18 mouse cellular contexts compared by ENCODE assay signal in the genomic region with DNA sequence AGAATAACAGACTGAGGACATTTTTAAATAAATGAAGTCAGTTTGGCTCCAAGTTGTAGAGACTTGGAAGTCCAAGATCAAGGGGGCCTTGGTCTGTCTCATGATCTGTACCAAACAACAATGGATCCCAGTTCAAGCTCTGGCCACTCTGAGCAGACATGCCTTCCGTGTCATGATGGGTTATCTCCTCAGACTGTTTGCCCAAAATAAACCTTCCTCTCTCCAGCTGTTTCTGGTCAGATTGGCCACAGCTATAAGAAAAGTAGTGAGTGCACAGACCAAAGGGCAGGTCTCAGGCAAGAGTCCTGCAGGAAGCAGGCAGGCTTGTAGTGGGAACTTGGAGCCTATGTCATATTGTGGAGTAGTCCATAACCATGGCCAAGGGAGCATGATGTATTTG. TPM values are rescaled to one million over a fixed set of nuclear protein-coding genes. Genes with fewer than 3 reads are reported as not detected.
DNase-seq lines count a peak whose midpoint lies in the region; ATAC-seq and TF ChIP-seq lines count a peak whose summit lies in the region.
"Had no signal": no experiment of that assay in that cellular context is flagged by ENCODE, and none has a peak within 500 bp of the region (broad histone marks: within the 10 kb centered on the region; RNA-seq: fewer than 3 reads in every experiment).

No protein-coding gene starts in this region.

- WGBS in heart, adult 2 months: 45% methylated on average over 1 of the region's 1 CpGs
- 58% methylated on average over 1 of the region's 1 CpGs for WGBS in kidney, postnatal 0 days
- WGBS in liver, embryonic 16.5 days (ENCODE audit: insufficient replicate concordance): 23% methylated on average over 1 of the region's 1 CpGs

- peaks cover 3% of the 10 kb centered on the region for H3K4me1 ChIP-seq in heart, adult 2 months (ENCODE audit: control insufficient read depth, insufficient read depth, low read length)
- H3K4me1 ChIP-seq in kidney, postnatal 0 days (replicated peaks; ENCODE audit: insufficient read depth, low read length): no peaks in the 10 kb centered on the region
- H3K4me1 ChIP-seq in liver, embryonic 16.5 days (ENCODE audit: control insufficient read depth, low read depth, low read length): no peaks in the 10 kb centered on the region
- H3K4me1 ChIP-seq: forebrain, embryonic 12.5 days; hindbrain, embryonic 15.5 days had no signal

- no peak for ATAC-seq in kidney, postnatal 0 days (replicated peaks; ENCODE audit: low FRiP score, low read depth)
- ATAC-seq in liver, embryonic 16.5 days (ENCODE audit: low read depth): peak; percentile 44; the same call in 1 of the 2 replicates
- ATAC-seq: forebrain, embryonic 16.5 days had no signal

- H3K36me3 ChIP-seq in heart, adult 2 months (ENCODE audit: control insufficient read depth, insufficient read depth, low read length): no peaks in the 10 kb centered on the region
- H3K36me3 ChIP-seq in kidney, postnatal 0 days (ENCODE audit: insufficient read depth, low read length): no peaks in the 10 kb centered on the region
- H3K36me3 ChIP-seq in liver, embryonic 16.5 days (ENCODE audit: control insufficient read depth, insufficient read depth): no peaks in the 10 kb centered on the region
- H3K36me3 ChIP-seq: embryonic facial prominence, embryonic 13.5 days; forebrain, embryonic 12.5 days; heart, embryonic 15.5 days; hindbrain, embryonic 15.5 days had no signal

- intact Hi-C loops in heart, adult 2 months (cut with DNase I): no loop called here

- H3K27ac ChIP-seq in heart, adult 2 months: no peak overlapping the region
- H3K27ac ChIP-seq in kidney, postnatal 0 days: no peak overlapping the region
- no peak overlapping the region for H3K27ac ChIP-seq in liver, embryonic 16.5 days (ENCODE audit: low read length)
- H3K27ac ChIP-seq: embryonic facial prominence, embryonic 13.5 days; forebrain, embryonic 12.5 days; heart, embryonic 15.5 days; hindbrain, embryonic 15.5 days had no signal

- no peak overlapping the region for H3K4me3 ChIP-seq in heart, adult 2 months
- no peak overlapping the region for H3K4me3 ChIP-seq in kidney, postnatal 0 days (replicated peaks; ENCODE audit: low read depth, low read length)
- H3K4me3 ChIP-seq in liver, embryonic 16.5 days (ENCODE audit: low read depth, low read length): no peak overlapping the region
- H3K4me3 ChIP-seq: embryonic facial prominence, embryonic 13.5 days; forebrain, embryonic 12.5 days; heart, embryonic 15.5 days; hindbrain, embryonic 15.5 days had no signal

- no peak overlapping the region for H3K4me2 ChIP-seq in kidney, postnatal 0 days (ENCODE audit: low read length)
- H3K4me2 ChIP-seq in liver, embryonic 16.5 days (ENCODE audit: low read depth, low read length): no peak overlapping the region
- H3K4me2 ChIP-seq: embryonic facial prominence, embryonic 13.5 days; forebrain, embryonic 12.5 days; heart, embryonic 15.5 days; hindbrain, embryonic 15.5 days had no signal

- no peak overlapping the region for H3K9ac ChIP-seq in heart, adult 2 months (ENCODE audit: low read depth, low read length)
- H3K9ac ChIP-seq in kidney, postnatal 0 days (ENCODE audit: low read depth, low read length): no peak overlapping the region
- H3K9ac ChIP-seq in liver, embryonic 16.5 days (ENCODE audit: low read depth, low read length): no peak overlapping the region
- H3K9ac ChIP-seq: embryonic facial prominence, embryonic 13.5 days; forebrain, embryonic 12.5 days; heart, embryonic 15.5 days; hindbrain, embryonic 15.5 days had no signal

- TF ChIP-seq EP300 in heart, adult 2 months (IDR thresholded peaks at IDR 0.05; ENCODE audit: insufficient read depth, low read depth, low read length): no peak

- no peak for TF ChIP-seq POLR2A in heart, adult 2 months (IDR thresholded peaks at IDR 0.05; ENCODE audit: insufficient read depth, low read depth, low read length)

- no peaks in the 10 kb centered on the region for H3K9me3 ChIP-seq in kidney, postnatal 0 days (replicated peaks; ENCODE audit: low read length)
- no peaks in the 10 kb centered on the region for H3K9me3 ChIP-seq in liver, embryonic 16.5 days (replicated peaks; ENCODE audit: control insufficient read depth, low read length)
- H3K9me3 ChIP-seq: embryonic facial prominence, embryonic 13.5 days; forebrain, embryonic 12.5 days; heart, embryonic 15.5 days; hindbrain, embryonic 15.5 days had no signal

- H3K27me3 ChIP-seq in heart, adult 2 months (ENCODE audit: control insufficient read depth, insufficient read depth, low read length): no peaks in the 10 kb centered on the region
- no peaks in the 10 kb centered on the region for H3K27me3 ChIP-seq in kidney, postnatal 0 days (ENCODE audit: insufficient read depth, low read length)
- no peaks in the 10 kb centered on the region for H3K27me3 ChIP-seq in liver, embryonic 16.5 days (ENCODE audit: control insufficient read depth, insufficient read depth, low read depth, low read length)
- H3K27me3 ChIP-seq: embryonic facial prominence, embryonic 13.5 days; forebrain, embryonic 12.5 days; heart, embryonic 15.5 days; hindbrain, embryonic 15.5 days had no signal

- TF ChIP-seq CTCF in heart, adult 2 months (IDR thresholded peaks at IDR 0.05): no peak
- TF ChIP-seq CTCF in kidney, postnatal 0 days (IDR thresholded peaks at IDR 0.05; ENCODE audit: low read depth): no peak

- peak; percentile 79 for DNase-seq in heart, adult 11 months
- DNase-seq in heart, adult 2 months: no peak
- DNase-seq in kidney, postnatal 0 days (ENCODE audit: low spot score): peak; percentile 19
- no peak for DNase-seq in kidney, adult 11 months
- DNase-seq in lung, postnatal 10 days: no peak
- no peak for DNase-seq in urinary bladder, adult 2 months (ENCODE audit: low spot score)
- DNase-seq: adrenal gland, postnatal 10 days; cerebellum, adult 11 months; cerebellum, adult 8-10 months; cerebellum, postnatal 36 days; gastrocnemius, postnatal 14 days; heart, postnatal 14 days had no signal

- H3K79me2 ChIP-seq in heart, adult 2 months (replicated peaks; ENCODE audit: control insufficient read depth, insufficient read depth, low read length): no peaks in the 10 kb centered on the region

RNA-seq across cellular contexts. Expression of gene Bach1, which starts 12.3 kb away (rescaled TPM):
- total RNA-seq in heart, adult 2 months (2021): 10 to 100 TPM; 26.4 to 27.9 TPM
- polyA plus RNA-seq in heart, adult 2 months (2012; rRNA removed): 8.3 and 11.1 TPM in 2 replicates
- polyA plus RNA-seq in kidney, postnatal 0 days (2015; fragmentation: Nextera tagmentation; extraction: Ambion mirVana): 6.5 and 8.6 TPM in 2 replicates
- 5.8 and 6.6 TPM in 2 replicates for polyA plus RNA-seq in liver, embryonic 16.5 days (2015; fragmentation: Nextera tagmentation; extraction: Ambion mirVana)
- polyA plus RNA-seq in urinary bladder, adult 2 months (2012; rRNA removed): 6.8 and 8.9 TPM in 2 replicates

Comparison
In these comparisons a context has a peak if more than half of its experiments do, and no peak if none do; other contexts are left out.
1. DNase-seq: peak in heart, adult 11 months (single experiment) and kidney, postnatal 0 days (single experiment); none in heart, adult 2 months (0 of 2), kidney, adult 11 months (single experiment), lung, postnatal 10 days (single experiment) and urinary bladder, adult 2 months (single experiment).